Mouse (Mus musculus) bone marrow macrophage, adult 2 months (primary cell): Measurements from ENCODE around the gene Sema4a.

Source experiments
- CTCF ChIP-seq: IDR thresholded peaks from 2 replicates; pipeline ENCODE4 v1.5.1; 2012; ENCODE audit warnings: low read depth, mild to moderate bottlenecking, low read length, moderate library complexity
- POLR2A ChIP-seq: IDR thresholded peaks from 2 replicates; pipeline ENCODE4 v1.6.1; 2012; ENCODE audit warnings: mild to moderate bottlenecking, low read depth, low read length, borderline replicate concordance

GRCm38 (mm10) chr3:88454762-88455587, 6.0 kb downstream of the Sema4a start:
- TF ChIP-seq CTCF (no peak), POLR2A (0 out of 2 replicates have a peak, but pooled peaks have one; percentile 44)
